Mouse (Mus musculus): ENCODE data around the gene Herc1. TPM values are rescaled to one million over a fixed set of nuclear protein-coding genes. Genes with fewer than 3 reads are reported as not detected.

Herc1 gene
- total RNA-seq, 2 experiments from 2014 or later, result 34.9 to 43.1 TPM

DNA sequence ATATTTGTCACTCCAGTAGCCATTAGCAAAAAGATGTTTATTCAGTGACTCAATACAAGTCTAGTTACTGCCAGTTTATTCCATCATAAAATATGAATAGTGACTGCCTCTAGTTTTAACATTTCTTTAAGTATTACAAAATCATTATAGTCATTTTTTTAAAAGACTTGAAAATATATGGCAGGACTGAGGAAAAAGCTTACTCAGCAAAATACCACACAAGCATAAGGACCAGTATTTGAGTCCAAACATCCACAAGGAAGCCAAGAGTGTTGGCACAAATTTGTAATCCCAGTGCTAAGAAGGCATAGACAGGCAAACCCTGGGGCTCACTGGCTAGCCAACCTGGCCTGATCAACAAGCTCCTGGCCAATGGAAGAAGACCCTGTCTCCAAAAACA, 143.7 kb downstream of the Herc1 start:
- no peak for DNase-seq

DNA sequence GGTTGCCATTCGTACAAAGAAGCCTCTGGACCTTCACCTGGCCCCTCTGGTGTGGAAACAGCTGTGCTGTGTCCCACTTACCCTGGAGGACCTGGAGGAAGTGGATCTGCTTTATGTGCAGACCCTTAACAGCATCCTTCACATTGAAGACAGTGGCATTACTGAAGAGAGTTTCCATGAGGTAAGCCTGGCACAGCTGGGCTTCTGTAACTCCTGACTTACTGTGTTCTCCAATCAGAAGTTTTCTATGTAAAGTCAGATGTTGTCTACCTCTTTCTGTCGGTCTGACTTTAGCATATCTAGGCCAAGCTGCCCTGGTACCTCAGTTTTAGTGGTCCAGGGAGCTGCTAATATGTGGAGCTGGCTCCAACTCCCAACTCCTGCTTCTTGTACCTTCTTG, 151.0 kb downstream of the Herc1 start:
- DNase-seq, result no peak

DNA sequence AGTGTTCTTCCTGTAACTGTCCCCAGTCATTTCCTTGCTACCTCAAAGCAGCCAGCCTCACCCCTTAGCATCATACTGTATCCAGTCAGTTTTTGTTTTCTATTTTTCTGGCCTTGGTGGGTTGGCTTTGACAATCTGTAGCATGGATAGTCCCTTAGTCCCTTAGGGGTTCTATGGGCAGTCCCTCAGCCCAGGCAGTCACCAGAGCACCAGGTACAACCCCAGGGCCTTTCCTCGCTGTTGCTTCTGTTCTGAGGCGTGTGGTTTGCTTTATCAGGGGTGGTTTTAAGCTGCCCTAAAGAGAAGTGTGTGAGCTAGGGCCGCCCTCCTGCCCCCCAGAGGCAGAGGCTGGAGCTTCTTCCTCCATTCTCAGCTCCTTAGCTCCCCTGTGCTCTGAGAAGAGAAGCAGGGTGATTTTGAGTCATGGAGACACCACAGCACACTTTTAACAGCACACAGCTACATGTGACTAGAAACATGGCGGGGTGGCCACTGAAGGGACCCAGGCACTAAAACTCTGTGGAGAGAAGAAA, 153.7 kb downstream of the Herc1 start:
- no peak for DNase-seq

DNA sequence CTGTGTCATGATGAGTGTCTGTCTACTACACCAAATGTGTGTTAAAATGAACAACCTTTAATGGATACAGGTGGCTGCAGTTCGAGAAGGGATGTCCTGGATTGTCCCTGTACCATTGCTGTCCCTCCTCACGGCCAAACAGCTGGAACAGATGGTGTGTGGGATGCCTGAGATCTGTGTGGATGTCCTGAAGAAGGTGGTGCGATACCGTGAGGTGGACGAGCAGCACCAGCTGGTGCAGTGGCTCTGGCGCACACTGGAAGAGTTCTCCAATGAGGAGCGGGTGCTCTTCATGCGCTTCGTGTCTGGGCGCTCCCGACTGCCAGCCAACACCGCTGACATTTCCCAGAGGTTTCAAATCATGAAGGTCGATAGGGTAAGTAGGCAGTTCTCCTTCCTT, 154.3 kb downstream of the Herc1 start:
- no peak for DNase-seq

DNA sequence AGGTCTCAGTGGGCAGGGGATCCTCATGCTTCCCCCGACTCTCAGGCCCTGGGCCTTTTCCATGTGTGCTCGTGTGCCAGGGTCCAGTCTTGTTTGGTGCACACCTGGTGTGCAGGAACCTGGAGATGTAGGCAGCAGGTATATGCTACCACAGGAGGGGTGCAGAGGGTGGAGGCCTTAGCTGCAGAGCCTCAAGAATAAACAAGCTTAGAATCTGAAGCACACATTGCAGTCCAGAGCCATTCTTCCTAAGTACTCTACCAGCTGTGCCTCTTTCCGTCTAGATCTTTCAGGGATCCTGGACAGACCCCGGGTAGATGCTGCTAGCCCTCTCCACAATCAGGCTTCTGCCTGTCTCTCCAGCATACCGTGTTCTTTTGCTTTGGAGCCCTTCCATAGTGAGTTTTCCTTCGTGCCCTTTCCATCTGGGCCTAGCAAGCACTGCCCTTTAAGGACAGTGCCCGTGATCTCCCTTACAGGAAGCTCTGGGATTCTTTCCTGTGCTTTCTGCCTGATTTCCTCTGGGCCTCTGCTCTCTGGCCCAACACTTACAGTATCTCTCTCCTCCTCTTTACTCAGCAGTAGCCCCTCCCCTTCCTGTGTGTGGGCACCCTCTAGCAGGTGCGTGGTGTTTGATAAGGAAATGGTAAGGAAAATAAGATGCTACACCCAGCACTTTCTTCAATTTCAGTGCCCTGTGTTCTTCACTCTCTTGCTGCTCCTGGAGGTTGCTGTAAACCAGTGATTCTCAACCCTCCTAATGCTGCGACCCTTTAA, 155.1 kb downstream of the Herc1 start:
- no peak for DNase-seq

DNA sequence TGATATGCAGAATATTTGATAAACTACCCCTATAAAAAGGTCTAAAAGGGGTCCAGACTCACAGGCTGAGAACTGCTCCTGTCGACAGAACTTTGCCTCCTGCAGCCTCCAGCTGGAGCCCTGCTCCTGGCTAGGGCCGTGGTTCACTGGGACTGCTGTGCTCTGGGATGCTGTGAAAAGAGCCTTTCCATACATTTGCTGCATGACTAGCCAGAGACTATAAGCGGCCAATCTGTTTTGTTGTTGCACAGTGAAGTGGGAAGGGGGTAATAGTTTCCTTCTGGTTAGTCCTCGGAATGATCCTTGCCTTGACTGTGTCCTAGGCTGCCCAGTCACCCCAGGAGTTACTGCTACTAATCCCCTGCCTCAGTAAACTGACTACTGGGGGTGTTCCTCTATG, 155.8 kb downstream of the Herc1 start:
- DNase-seq, result no peak

DNA sequence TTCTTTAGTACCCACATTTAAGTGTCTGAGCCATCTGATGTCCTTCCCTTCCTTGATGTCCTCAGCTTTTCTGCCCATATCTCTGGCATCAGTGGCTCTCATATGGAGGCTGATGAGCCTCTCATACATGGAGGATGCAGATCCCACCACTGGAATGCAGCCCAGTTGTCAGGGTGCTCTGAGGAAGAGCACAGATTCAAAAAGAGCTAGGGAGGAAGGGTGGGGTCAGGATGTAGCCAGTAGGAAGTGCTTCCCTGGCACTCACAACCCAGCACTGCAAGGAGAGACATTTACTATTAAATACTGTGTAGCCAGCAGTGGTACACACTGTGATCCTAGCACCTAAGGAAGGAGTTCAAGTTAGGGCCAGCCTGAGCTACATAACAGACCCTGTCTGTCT, 156.2 kb downstream of the Herc1 start:
- no peak for DNase-seq

DNA sequence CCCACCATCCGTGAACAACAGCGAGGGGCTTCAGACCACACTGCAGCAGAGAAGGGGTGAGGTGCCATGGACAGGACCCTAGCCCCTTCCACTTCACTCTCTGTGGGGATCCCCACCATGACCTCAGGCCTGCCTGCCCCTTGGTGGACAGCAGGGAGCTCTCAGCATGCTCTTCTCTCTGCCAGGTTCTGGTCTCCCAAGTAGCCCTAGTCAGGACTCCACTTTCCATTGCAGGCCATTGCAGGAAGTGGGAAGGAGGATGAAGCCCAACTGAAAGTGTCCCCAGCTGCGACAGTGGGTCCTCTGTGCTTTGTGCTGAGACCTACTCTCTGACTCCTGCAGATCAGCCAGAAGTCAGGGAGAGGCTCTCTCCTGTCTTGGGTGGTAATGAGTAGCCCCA, 157.4 kb downstream of the Herc1 start:
- no peak for DNase-seq

DNA sequence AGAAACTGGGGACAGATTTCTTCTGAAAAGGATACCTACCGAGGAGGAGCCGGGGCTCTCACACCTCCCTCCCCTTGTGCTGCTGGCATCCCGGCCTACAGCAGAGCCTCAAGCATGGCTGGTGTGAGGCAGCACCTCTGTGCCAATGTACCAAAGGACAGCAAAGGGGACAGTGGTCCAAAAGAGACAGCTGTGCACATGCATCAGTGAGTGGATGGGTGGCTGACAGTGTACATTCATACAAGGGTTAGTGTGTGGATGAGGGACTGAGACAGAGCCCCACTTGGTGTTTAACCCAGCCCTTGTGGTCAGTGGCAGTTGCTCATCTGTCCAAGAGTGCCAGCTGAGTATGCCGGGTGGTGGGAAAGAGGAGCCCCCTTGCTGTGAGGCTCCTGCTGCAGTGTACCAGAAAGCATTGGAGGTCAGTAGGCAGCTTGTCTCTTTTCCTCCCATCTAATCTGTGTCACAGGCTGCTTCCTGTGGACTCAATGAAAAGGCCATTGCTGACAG, 158.7 kb downstream of the Herc1 start:
- no peak for DNase-seq

DNA sequence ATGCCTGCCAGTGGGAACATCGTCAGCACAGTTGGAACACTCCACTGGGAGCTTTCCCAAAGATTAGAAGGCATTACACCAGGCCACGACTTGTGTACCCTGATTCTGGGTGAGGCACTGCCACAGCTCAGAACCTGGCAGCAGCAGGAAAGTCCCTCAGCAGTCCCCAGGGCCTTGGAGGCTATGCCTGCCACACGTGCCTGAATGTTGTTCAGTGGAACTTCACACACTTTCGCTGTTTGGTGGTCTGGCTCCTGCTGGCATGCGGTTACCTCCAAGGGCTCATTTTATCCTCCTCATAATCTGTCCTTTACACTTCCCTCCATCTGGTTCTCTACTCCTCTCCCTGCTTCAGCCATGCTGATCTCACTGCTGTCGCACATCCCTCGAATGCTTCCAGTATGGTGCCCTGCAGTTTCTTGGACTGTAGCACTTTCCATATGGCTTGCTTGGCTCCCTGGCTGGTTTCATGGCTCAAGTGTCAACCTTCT, 160.1 kb downstream of the Herc1 start:
- DNase-seq, result no peak

DNA sequence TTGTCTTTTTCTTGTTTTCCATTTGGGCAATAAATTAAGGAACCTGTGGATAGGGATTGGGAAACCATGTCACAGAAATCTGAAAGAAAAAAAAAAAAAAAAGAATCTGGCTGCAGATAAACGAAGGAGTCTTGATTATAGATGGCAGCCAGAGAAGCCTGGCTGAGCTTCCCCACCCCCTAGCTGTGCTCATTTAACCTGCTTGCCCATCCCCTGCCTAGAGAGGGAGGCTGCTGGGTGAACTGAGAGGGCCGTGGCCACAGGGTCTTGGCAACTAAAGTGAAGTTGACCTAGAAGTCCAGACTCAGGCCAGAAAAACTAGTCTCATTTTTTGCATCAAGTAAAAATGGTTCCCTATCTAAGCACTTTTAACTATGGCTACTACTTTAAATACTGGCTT, 160.7 kb downstream of the Herc1 start:
- no peak for DNase-seq

DNA sequence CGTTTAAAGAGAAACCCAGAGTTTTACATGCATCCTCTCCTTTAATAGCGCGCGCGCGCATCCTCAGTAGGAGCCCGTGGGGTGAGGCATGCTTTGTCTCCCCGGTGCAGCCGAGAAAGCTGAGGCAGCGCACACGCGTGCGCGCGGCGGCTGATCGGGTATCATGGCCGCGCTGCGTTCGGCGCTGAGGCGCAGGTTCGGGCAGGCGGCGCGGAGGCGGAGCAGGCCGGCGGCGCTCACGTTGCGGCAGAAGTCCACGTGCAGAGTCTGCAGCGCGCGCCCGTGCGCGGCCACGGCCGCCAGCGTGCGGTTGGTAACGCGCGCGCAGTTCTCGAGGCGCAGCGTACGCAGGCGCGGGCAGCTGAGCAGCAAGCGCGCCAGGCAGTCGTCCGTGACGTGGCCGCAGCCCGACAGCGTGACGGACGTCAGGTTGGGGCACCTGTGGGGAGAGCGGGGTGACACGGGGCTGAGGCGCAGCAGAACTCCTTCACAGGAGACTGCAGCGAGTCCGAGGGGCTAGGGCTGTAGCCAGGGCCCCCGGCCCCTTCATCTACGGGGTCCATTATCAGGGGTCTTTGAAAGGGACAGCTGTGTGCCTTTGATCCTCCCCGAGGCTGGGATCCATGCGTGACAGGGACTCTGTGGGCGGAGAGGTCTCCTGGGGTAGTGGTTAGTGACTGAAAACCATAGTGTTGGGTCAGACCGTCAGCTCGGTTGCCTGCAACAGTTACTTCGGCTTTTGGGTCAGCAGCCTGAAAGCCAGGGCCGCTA, 161.5 kb downstream of the Herc1 start:
- DNase-seq, result peak; percentile 93

DNA sequence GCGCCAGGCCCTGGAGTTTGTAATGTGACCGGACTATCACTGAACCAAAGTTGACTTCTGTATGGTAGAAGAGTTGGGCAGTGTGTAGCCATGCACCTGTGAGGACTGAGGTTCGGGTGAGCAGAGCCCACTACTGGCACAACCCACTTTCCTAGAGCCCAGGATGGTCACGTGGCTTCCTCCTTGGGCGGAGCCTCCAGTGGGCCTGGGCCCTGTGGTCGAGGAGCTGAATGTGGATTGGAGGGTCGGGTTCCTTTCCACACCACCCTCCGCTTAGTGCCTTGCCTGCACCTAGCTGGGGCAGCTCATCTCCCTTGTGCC, 162.1 kb downstream of the Herc1 start:
- DNase-seq, result peak; percentile 79

DNA sequence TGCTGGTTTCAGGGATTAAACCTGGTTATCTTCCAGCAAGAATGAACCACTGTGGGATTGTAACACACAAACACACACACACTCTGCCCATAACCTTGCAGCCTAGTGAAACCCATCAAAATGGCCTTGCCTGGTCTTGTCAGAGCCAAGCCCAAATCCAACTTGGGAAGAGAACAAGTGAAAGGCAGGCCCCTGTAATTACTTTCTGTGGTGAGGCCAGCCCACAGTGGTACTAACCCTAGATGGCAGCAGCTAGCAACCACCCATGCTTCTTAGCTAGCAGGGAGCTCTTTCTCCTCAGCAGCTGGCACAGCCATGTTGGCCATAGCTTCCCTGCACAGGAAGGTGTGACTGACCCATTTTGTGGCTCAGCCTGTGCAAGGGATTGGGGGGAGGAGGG, 162.9 kb downstream of the Herc1 start:
- no peak for DNase-seq

DNA sequence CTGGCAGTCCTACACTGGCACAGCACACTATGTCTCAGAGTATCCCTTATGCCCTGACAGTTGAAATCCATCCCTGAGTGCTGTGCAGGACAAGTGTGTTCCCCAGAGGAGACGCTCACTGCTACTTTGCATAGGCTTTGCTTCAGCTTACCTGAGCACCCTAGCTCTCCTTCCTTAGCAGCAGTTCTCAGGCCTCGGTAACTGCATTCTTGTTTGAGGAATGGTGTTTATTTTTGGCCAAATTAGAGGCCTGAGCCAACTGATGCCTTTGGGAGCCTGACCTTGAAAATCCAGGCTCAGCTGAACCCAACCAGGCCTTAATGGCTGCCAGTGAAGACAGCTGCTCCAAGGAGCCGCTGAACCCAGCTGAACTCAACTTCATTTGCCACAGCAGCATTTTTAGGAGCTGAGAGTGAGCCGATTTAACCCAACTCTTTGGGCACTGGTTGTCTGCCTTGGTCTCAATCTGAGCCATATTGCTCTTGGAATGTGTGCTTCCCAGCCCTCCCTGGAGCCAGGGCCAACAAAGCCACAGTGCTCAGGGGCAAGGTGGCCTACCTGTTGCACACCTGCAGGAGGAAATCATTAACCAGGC, 163.5 kb downstream of the Herc1 start:
- DNase-seq, result no peak

DNA sequence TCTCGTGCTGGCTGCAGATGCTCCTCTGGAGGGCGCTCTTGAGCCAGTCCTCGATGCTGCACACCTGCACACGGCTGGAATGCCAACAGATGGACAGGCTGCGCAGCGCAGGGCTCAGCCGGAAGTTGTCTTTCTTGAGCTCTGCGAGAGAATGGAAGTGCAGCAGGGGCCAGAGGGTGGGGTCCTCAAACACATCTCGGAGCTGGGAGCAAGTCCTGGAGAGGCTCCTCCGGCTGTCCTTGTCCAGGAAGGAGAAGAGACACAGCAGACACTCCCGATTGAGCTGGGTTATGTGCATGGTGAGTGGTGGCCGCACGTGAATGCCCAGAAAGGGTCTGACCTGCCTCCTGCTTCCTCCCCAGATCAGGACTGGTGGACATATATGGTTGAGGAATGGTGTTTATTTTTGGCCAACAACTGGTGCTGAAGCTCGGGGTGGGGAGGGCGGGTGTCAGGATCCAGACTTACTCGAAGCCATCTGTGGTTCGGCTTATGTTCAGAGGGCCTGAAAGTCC, 164.1 kb downstream of the Herc1 start, which contains the start of gene Fbxl22:
TSS of gene Fbxl22 (minus strand) at position 338 of the 515 bp plus-strand sequence.
- DNase-seq, result peak; percentile 63

DNA sequence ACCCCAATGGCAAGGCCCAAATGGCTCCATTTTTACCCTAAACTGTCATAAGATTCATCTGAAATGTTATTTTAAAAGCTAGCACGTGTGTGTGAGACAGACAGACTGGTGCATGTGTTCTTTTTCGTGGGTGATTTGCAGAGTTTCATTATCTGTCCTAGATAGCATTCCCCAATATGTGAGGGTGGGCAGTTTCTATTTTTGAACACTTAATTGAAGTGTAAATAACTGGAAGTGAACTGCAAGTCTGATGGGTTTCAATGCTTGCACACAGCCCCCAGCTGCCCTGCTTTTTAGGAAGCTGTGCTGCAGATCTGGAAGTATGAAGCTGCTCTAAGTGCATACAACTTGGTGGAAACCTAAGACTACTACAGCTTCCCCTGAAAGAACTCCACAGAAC, 164.9 kb downstream of the Herc1 start:
- DNase-seq, result no peak

DNA sequence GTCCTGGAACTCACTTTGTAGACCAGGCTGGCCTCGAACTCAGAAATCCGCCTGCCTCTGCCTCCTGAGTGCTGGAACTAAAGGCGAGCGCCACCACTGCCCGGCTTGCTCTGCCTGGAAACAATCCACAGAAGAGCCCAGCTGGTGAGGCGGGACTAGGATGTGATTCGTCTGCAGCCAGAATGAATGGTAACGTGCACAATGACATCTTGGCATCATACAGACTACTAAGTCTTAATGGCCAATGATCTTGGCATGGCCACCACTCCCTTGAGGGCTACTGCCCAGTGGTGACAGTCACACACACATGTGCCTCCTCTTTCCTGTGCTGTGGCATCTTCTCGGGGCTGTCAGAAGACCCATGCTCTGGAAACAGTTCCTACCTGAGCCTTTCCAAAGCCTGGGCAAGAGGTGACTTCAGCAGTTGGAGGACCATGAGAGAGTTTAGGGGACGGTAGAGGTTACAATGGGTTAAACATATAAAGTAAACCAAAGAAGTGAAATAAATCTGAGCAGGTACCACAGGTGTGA, 165.5 kb downstream of the Herc1 start:
- DNase-seq, result no peak

DNA sequence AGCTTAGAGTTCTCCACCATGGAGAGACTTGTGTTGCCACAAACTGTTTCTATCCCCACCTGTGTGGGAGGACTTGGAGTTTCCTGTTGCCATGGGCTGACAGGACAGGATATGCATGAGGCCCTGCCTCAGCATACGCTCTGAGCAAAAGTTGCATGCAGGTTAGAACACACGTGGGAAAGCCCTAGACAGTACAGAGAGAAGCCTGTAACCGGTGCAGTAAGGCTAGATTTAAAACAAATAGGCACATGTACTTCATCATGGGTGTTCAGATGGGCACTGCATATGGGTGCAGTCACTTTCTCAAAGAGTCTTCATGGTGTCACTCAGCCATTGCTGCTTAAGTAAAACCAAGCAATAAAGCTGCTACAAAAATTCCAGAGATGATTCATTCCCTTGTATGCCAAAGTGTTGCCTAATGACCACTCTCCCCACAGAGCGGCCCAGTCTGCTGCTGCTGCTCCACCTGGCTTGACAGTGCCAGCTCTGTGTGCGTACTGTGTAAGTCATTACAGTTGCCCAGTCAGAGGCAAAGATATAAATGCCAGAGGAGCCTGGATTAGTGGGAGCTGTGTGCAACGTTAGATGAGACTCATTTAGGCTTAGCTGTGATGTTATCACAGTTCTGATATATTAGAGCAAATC, 166.2 kb downstream of the Herc1 start:
- DNase-seq, result no peak

DNA sequence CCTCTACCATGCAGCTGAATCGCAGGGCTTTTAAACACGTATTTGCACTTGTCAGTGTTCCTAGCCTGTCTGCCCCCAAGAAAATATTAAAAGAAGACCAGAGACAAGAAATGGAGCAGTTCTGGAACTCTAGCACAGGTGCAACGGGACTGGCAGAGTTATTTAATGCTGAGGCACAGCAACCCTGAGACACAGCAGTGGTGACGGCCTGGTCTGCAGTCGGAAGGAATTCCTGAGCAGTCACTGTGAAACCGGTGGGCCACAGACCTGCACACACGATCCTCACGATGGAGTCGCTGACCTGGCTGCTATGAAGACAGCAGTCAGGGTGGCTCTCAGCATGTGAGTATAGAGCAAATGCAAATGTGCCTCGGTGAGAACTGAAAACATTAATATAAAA, 167.5 kb downstream of the Herc1 start:
- DNase-seq, result no peak

DNA sequence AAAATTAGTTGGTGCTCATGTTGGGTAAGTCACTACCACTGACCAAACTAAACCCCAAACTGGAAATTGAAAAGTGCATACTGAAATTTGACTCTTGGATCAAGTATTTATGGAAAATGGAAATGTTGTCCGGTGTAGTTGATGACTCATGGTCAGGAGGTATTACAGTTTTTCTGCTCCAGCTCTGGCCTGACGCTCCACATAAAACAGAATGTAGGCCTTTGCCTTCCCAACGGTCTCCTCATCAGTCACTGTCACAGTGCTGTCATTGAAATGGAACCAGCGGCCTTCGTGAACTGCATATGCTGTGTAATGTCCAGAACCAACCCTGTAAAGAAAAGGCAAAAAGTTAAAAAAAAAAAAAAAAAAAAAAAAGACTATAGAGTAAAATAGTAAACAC, 168.0 kb downstream of the Herc1 start:
- DNase-seq, result no peak

DNA sequence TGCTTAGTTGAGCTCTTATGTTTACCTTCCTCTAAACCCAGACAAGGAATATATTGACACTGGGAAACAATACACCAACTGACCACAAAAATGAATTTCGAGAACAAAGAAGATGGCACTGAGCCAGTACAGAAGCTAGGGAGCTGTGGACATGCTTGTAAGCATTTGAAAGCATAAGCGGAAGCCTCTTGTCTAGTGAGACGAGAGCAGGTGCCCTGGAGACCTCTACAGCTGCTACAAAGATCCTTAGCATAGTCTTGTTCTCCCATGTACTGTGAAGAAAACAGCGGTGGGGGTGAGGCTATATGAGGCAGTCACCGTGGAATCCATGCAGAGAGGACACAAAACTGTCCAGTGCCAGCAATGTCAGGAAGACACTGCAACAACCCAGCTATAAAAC, 168.7 kb downstream of the Herc1 start:
- no peak for DNase-seq
